Mouse (Mus musculus) stomach, embryonic 15.5 days (tissue): ENCODE measurements at regions not wholly inside any gene's neighbourhood (a gene's known extent, or its start where the extent isn't known, plus 50 kb on each side); places are given as distances from the start of the nearest gene placed in this dataset.

ENCODE experiments used
- ATAC-seq: fragments of 200-750 bp; cut with Nextera tagmentation; 2 replicates; pipeline ENCODE4 v1.8.0; 2017; ENCODE audit warnings: low read depth, moderate number of reproducible peaks, moderate TSS enrichment; ENCODE audit not compliant: insufficient read depth, low FRiP score
- H3K27ac ChIP-seq: fragments of 300-500 bp; sonication (generic); 2 replicates; pipeline ENCODE4 v1.5.1; 2015; ENCODE audit warnings: mild to moderate bottlenecking, inconsistent platforms
- H3K27me3 ChIP-seq: fragments of 300-500 bp; sonication (generic); replicated peaks from 2 replicates; pipeline ENCODE4 v1.6.1; 2015; ENCODE audit warnings: inconsistent platforms
- H3K36me3 ChIP-seq: fragments of 300-500 bp; sonication (generic); 2 replicates; pipeline ENCODE4 v1.6.1; 2015; ENCODE audit warnings: inconsistent platforms
- H3K4me1 ChIP-seq: fragments of 300-500 bp; sonication (generic); 2 replicates; pipeline ENCODE4 v1.6.1; 2015; ENCODE audit warnings: inconsistent platforms
- H3K4me2 ChIP-seq: fragments of 300-500 bp; sonication (generic); 2 replicates; pipeline ENCODE4 v1.6.1; 2015; ENCODE audit warnings: mild to moderate bottlenecking, inconsistent platforms
- H3K4me3 ChIP-seq: fragments of 300-500 bp; sonication (generic); replicated peaks from 2 replicates; pipeline ENCODE4 v1.5.1; 2015; ENCODE audit warnings: inconsistent platforms
- H3K9ac ChIP-seq: fragments of 300-500 bp; sonication (generic); 2 replicates; pipeline ENCODE4 v1.6.1; 2015; ENCODE audit warnings: inconsistent platforms
- H3K9me3 ChIP-seq: fragments of 300-500 bp; sonication (generic); 2 replicates; pipeline ENCODE4 v1.6.1; 2016; ENCODE audit warnings: inconsistent platforms
- WGBS: fragments of 180-500 bp; shearing (Covaris S2); methylation state at CpG from one replicate; pipeline ENCODE4 v1.1.7; 2015; 5-methylcytosine and 5-hydroxymethylcytosine counted together

- no peak overlapping the region for H3K27ac ChIP-seq
- H3K4me3 ChIP-seq: no peak overlapping the region
- ATAC-seq: no peak
- no peak overlapping the region for H3K9ac ChIP-seq
- no peaks in the 10 kb centered on the region for H3K4me1 ChIP-seq
- 19% methylated on average over 4 of the region's 4 CpGs for WGBS
- no peaks in the 10 kb centered on the region for H3K27me3 ChIP-seq
- H3K4me2 ChIP-seq: no peak overlapping the region
- H3K9me3 ChIP-seq: no peaks in the 10 kb centered on the region
- H3K36me3 ChIP-seq: no peaks in the 10 kb centered on the region
Observed at GRCm38 (mm10) chr7:72474751-72475150, 168.3 kb upstream of the Mctp2 start.

- Histone ChIP-seq H3K27ac (no peak overlapping the region), H3K9me3 (no peaks in the 10 kb centered on the region), H3K9ac (no peak overlapping the region), H3K4me1 (no peaks in the 10 kb centered on the region), H3K27me3 (no peaks in the 10 kb centered on the region), H3K4me2 (no peak overlapping the region), H3K36me3 (no peaks in the 10 kb centered on the region), H3K4me3 (no peak overlapping the region)
- ATAC-seq: no peak
- 93% methylated on average over 1 of the region's 1 CpGs for WGBS
Observed at GRCm38 (mm10) chr7:72478936-72479335, 172.5 kb upstream of the Mctp2 start.

- no peaks in the 10 kb centered on the region for H3K4me1 ChIP-seq
- no peak overlapping the region for H3K4me2 ChIP-seq
- H3K36me3 ChIP-seq: no peaks in the 10 kb centered on the region
- no peak overlapping the region for H3K27ac ChIP-seq
- ATAC-seq: no peak
- H3K27me3 ChIP-seq: no peaks in the 10 kb centered on the region
- 87% methylated on average over 2 of the region's 2 CpGs for WGBS
- H3K4me3 ChIP-seq: no peak overlapping the region
- H3K9ac ChIP-seq: no peak overlapping the region
- H3K9me3 ChIP-seq: no peaks in the 10 kb centered on the region
Observed at GRCm38 (mm10) chr7:72481275-72481674, 174.9 kb upstream of the Mctp2 start.

- ATAC-seq: no peak
- H3K9ac ChIP-seq: no peak overlapping the region
Observed at GRCm38 (mm10) chr7:72490161-72490560, 183.8 kb upstream of the Mctp2 start.

GRCm38 (mm10) chr7:72493292-72493691 lies 186.9 kb upstream of the Mctp2 start:
- ATAC-seq: peak; percentile 83
- Histone ChIP-seq H3K27ac (no peak overlapping the region; the same call in 1 of the 2 replicates), H3K27me3 (no peaks in the 10 kb centered on the region), H3K9me3 (no peaks in the 10 kb centered on the region), H3K4me3 (no peak overlapping the region), H3K9ac (no peak overlapping the region), H3K4me1 (no peaks in the 10 kb centered on the region), H3K4me2 (no peak overlapping the region), H3K36me3 (no peaks in the 10 kb centered on the region)

More at GRCm38 (mm10) chr7:72490161-72490560, 183.8 kb upstream of the Mctp2 start:
- no peaks in the 10 kb centered on the region for H3K27me3 ChIP-seq
- H3K4me1 ChIP-seq: no peaks in the 10 kb centered on the region
- no peak overlapping the region for H3K4me2 ChIP-seq
- H3K36me3 ChIP-seq: no peaks in the 10 kb centered on the region
- no peak overlapping the region for H3K27ac ChIP-seq
- H3K4me3 ChIP-seq: no peak overlapping the region
- H3K9me3 ChIP-seq: no peaks in the 10 kb centered on the region

GRCm38 (mm10) chr7:72496933-72497631 lies 190.7 kb upstream of the Mctp2 start:
- peak; percentile 62; the same call in 1 of the 2 replicates for ATAC-seq
- Histone ChIP-seq H3K27me3 (no peaks in the 10 kb centered on the region), H3K4me2 (no peak overlapping the region), H3K27ac (peak overlapping the region; percentile 22), H3K4me3 (no peak overlapping the region), H3K9ac (no peak overlapping the region), H3K9me3 (no peaks in the 10 kb centered on the region), H3K4me1 (peaks cover 3% of the 10 kb centered on the region; the same call in 1 of the 2 replicates), H3K36me3 (no peaks in the 10 kb centered on the region)
- 46% methylated on average over 7 of the region's 7 CpGs for WGBS

- Histone ChIP-seq H3K36me3 (no peaks in the 10 kb centered on the region), H3K4me1 (peaks cover 3% of the 10 kb centered on the region; the same call in 1 of the 2 replicates), H3K9ac (no peak overlapping the region), H3K9me3 (no peaks in the 10 kb centered on the region), H3K27me3 (no peaks in the 10 kb centered on the region), H3K27ac (peak overlapping the region; percentile 33; the same call in 1 of the 2 replicates), H3K4me3 (no peak overlapping the region), H3K4me2 (no peak overlapping the region)
- ATAC-seq: no peak
- WGBS: 57% methylated on average over 4 of the region's 4 CpGs
Observed at GRCm38 (mm10) chr7:72498562-72499230, 192.3 kb upstream of the Mctp2 start.

- 76% methylated on average over 5 of the region's 5 CpGs for WGBS
- Histone ChIP-seq H3K9me3 (no peaks in the 10 kb centered on the region), H3K27ac (no peak overlapping the region), H3K4me1 (peaks cover 3% of the 10 kb centered on the region; the same call in 1 of the 2 replicates), H3K4me2 (no peak overlapping the region), H3K4me3 (no peak overlapping the region), H3K9ac (no peak overlapping the region), H3K36me3 (no peaks in the 10 kb centered on the region), H3K27me3 (no peaks in the 10 kb centered on the region)
- no peak for ATAC-seq
Observed at GRCm38 (mm10) chr7:72499788-72500187, 193.4 kb upstream of the Mctp2 start.

- H3K9ac ChIP-seq: no peak overlapping the region
- H3K4me2 ChIP-seq: no peak overlapping the region
- WGBS: 47% methylated on average over 3 of the region's 3 CpGs
- H3K4me3 ChIP-seq: no peak overlapping the region
- peaks cover 3% of the 10 kb centered on the region; the same call in 1 of the 2 replicates for H3K4me1 ChIP-seq
- no peaks in the 10 kb centered on the region for H3K9me3 ChIP-seq
- no peaks in the 10 kb centered on the region for H3K27me3 ChIP-seq
- H3K27ac ChIP-seq: no peak overlapping the region
- no peak for ATAC-seq
- no peaks in the 10 kb centered on the region for H3K36me3 ChIP-seq
Observed at GRCm38 (mm10) chr7:72500190-72500589, 193.8 kb upstream of the Mctp2 start.

GRCm38 (mm10) chr7:72500996-72501395 lies 194.6 kb upstream of the Mctp2 start:
- Histone ChIP-seq H3K36me3 (no peaks in the 10 kb centered on the region), H3K4me2 (no peak overlapping the region), H3K4me1 (peaks cover 3% of the 10 kb centered on the region; the same call in 1 of the 2 replicates), H3K9me3 (no peaks in the 10 kb centered on the region), H3K4me3 (no peak overlapping the region), H3K27ac (no peak overlapping the region), H3K27me3 (no peaks in the 10 kb centered on the region), H3K9ac (no peak overlapping the region)
- ATAC-seq: no peak
- 60% methylated on average over 6 of the region's 6 CpGs for WGBS

GRCm38 (mm10) chr7:72501431-72501830 lies 195.0 kb upstream of the Mctp2 start:
- Histone ChIP-seq H3K9ac (no peak overlapping the region), H3K4me3 (no peak overlapping the region), H3K36me3 (no peaks in the 10 kb centered on the region), H3K27ac (no peak overlapping the region), H3K9me3 (no peaks in the 10 kb centered on the region), H3K27me3 (no peaks in the 10 kb centered on the region), H3K4me1 (peaks cover 3% of the 10 kb centered on the region; the same call in 1 of the 2 replicates), H3K4me2 (no peak overlapping the region)
- WGBS: 87% methylated on average over 3 of the region's 3 CpGs
- ATAC-seq: no peak

GRCm38 (mm10) chr7:72503756-72504155 lies 197.3 kb upstream of the Mctp2 start:
- Histone ChIP-seq H3K9me3 (no peaks in the 10 kb centered on the region), H3K9ac (no peak overlapping the region), H3K4me2 (no peak overlapping the region), H3K4me3 (no peak overlapping the region), H3K36me3 (no peaks in the 10 kb centered on the region), H3K27me3 (no peaks in the 10 kb centered on the region), H3K4me1 (no peaks in the 10 kb centered on the region), H3K27ac (no peak overlapping the region)
- ATAC-seq: no peak
